Mouse (Mus musculus) testis, postnatal 10 days (tissue): Measurements from ENCODE around the gene Zfp629.

ENCODE experiments used
- DNase-seq: peaks from one replicate; pipeline ENCODE4 v3.0.0; 2021; ENCODE audit warnings: low spot score

Zfp629 gene

GRCm38 (mm10) chr7:127564381-127565150 lies 51.0 kb downstream of the Zfp629 start:
- DNase-seq: no peak

DNA sequence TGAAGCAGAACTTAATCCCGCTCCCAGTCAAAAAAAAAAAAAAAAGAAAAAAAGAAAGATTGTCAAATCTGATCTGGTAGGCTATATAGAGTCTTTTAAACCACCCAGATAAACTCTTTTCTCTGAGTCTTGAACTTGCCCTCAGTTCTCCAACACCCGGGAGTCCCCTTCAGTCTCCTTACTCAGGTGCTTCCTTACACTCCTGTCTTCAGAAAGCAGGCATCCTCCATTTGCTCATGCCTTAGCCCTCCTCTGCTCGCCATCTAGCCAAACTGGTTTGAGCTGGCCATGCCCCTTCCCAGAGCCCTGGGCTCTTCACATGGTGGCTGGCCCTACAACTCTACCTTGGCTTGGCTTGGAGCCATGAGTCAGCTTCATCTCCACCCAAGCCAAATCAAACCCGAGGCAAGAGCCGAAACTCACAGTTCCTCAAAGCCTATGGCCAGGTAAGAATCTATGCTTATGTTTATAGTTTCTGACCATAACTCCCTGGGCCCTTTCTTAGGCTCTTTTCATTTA lies 54.2 kb downstream of the Zfp629 start, which contains the start of gene Tmem265:
Gene Tmem265 (plus strand): TSS at position 51 of the 519 bp plus-strand sequence.
- no peak for DNase-seq

DNA sequence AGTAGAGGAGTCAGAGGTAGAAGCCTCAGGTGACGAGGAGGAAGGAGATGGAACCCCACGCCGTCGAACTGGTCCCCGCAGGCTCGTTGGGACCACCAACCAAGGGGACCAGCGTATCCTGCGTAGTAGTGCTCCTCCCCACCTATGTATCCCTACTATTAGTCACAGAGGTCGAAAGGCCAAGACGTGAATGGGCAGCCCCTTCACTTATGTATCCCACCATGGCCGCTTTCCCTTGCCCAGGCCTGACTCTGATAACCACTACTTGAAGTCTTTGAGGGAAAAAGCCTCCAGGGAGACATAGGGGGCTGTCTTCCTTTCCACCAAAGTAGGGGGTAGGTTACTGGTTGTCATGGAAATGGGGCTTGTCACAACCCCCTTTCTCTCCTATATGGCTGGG lies 55.0 kb downstream of the Zfp629 start:
- no peak for DNase-seq
